Mouse (Mus musculus): ENCODE data around the gene Drd1.

Gene Drd1

DNA sequence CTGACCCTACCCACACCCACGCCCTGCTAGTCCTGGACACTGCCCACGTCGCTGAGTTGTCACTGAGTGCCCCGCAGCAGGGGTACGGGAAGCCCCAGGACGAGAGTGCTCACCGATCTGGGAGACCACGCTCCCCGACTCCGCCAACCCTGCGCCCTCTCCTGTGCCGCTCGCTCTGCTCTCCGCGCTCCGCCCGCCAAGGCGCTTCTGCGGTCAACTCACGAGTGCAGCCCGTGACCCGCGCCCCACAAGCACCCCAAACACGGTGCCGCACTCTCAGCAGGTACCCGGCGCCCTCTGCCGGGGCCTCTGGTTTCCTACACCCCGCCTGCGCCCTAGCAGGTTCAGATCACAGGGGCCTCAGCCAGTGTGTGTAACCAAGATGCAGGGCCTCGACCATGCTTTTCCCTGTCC, at the start of gene Drd1:
TSS of gene Drd1 (minus strand) at position 258 of the 414 bp plus-strand sequence.
- peak; percentile 65 to 79 for DNase-seq (ENCODE audit: low spot score in 2 of 2)

DNA sequence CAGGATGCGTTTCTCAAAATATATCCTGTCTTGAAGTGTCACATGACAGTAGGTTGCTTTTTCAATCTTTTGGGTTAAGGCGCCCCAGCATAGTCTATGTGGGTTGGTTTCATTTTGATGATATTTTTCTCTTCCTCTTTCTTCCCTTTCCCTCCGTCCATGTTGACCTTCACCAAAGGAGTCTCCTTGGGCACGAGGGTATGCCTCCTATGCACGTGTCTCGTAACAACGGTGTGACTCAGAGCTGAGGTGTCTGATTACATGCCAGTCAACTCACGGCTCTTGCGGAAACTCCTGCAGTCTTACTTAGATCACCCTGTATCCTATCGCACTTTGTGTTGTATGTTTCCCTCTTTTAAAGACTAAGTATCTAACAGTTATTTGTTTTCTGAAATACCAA, 48.4 kb upstream of the Drd1 start:
- no peak for DNase-seq (ENCODE audit: low spot score in 2 of 2)

GRCm38 (mm10) chr13:54103271-54103670, 47.8 kb upstream of the Drd1 start:
- no peak for DNase-seq (ENCODE audit: low spot score in 2 of 2)

DNA sequence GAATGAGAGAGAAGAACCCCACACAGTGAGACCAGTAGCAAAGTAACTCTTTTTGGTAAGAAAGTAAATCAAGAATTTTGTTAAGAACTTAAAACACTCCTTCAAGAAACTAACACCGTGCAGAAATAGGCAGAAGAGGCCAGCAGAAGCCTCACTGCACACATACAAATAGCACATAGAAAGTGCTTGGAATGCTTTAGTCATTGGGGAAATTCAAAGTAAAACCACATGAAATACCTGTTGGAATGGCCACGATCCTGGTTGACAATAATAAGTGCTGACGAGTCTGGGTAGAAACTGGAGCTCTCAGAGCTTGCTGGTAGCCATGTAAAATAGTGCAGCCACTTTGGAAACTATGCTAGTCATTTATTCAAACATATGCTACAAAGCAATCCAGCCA, 46.6 kb upstream of the Drd1 start:
- DNase-seq (ENCODE audit: low spot score in 2 of 2): no peak

DNA sequence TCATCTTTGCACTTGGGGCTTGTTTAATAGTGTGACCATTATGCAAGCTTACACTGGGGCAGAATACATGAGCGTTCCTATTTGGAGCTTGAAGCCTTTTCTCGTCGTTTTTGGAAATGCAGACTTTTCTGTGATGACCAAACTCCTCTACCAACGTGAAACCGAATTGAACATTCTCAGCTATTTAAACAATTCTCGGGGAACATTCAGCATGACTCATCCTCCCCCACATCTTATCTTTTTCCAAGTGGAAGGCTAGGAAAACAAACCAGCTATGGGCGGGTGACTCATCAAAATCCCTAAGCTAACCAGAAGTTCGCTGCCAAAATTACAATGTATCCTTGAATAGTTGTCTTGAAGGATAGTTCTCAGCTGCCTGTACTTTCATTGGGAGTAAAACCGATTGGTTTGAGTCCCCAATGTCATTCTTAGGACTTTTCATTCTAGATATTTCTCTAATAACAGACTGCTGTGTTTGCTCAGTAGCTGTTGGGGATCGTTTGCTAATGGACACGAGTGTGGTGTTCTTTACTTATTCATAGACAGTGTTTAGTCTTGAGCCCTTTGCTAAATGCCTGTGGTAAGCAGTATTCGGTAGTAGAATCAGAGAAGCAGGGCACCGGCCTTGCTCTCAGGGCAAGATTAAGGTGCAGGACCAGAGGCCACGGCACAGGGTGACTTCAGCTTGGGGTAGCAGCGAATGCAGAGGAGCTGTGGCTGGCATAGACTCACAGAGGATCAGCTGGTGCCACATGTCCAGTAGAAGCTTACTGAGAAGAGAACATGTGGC, 45.7 kb upstream of the Drd1 start:
- DNase-seq (ENCODE audit: low spot score in 2 of 2): no peak

GRCm38 (mm10) chr13:54097797-54098196, 42.3 kb upstream of the Drd1 start:
- no peak for DNase-seq (ENCODE audit: low spot score in 2 of 2)

DNA sequence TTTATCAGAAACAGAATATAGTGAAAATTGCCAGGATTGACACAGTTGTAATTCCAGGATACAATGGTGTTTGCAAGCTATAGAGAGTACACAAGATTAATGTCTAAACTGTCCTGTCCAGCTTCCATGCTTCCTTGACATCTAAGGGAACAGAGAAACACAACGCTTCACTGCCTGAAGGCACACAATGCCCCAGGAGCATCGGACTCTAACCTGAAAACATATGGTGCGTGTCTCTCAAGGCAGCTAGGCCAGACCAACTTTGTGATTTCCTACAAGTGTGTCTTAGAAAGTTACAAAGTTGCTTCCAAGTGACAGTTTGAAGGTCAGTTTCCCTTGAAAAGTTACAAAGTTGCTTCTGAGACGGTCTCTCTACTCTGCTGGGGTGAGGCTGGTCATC, 41.7 kb upstream of the Drd1 start:
- DNase-seq (ENCODE audit: low spot score in 2 of 2): no peak

DNA sequence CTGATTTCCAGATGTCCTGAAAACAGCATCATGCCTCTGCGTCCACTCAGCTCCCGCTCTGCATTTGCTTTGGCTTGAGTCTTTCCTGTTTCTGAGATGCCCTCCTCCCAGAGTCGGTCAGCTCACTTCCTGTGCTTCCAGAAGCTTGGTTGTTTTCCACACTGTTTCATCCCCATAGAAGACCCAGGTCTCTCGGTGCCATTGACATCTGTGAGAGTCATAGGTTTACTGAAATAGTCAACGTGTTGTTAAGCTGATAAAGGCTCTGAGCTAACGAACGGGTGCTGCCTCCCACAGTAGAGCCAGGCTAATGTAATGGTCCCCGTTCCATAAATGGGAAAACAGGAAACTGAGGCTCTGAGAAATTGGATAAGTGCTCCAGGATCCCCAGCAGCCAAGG, 40.2 kb upstream of the Drd1 start:
- no peak for DNase-seq (ENCODE audit: low spot score in 2 of 2)

DNA sequence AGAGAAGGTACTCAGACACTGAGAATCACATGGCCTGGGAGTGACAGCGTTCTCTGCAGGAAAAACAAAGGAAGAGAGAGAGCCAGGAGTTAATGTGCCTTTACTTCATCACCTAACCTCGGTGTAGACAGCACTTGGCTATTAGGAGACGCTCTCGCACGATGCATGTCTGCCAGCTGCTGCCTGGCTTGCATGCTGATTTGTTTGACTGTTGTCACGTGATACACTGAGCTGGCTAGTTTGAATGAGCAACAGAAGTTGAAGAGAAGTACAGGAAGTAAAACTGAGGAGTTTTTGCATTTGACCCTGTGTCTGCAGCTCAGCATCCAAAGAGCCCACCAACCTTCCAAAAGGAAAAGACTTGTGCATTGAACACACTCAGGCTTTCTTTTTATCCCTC, 39.5 kb upstream of the Drd1 start:
- no peak for DNase-seq (ENCODE audit: low spot score in 2 of 2)

DNA sequence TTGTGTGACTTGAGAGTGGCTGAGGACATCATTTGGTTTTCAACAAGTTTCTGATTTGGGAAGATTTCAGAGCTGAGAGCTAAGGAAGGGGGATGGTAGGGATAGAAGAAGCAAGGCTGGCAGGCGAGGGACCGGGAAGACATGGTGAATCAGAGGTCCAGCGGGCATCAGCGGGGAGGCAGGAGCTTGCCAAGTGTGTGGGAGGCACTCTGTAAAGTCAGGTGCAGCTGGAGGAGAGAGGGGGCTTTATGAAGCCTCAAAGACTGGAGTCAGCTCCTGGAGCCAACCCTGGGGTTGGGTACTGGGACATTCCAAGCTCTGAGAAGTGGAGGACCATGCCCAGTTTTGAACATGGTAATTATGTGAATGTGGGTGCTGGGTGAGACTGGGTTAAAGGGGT, 38.8 kb upstream of the Drd1 start:
- DNase-seq (ENCODE audit: low spot score in 2 of 2): no peak

DNA sequence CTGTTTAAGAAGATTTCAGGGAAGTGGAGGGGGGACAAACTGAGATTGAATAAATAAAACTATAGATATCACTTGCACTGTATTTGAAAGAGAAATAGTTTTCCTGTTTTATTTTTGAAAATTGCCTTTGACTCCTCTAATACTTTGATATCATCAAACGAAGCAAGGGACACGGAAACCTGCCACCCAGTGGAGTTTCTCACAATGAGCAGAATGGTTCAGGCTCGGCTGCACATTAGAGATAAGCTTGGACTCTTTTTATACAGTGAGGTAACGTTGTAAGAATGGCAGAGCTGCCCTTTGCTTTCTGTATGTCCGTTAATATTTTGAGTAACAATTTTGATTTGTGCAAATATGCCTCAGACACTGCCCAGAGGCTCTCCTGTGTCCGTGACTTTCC, 36.2 kb upstream of the Drd1 start:
- no peak for DNase-seq (ENCODE audit: low spot score in 2 of 2)

- DNase-seq (ENCODE audit: low spot score in 2 of 2): no peak
Observed at GRCm38 (mm10) chr13:54085266-54085665, 29.8 kb upstream of the Drd1 start.

DNA sequence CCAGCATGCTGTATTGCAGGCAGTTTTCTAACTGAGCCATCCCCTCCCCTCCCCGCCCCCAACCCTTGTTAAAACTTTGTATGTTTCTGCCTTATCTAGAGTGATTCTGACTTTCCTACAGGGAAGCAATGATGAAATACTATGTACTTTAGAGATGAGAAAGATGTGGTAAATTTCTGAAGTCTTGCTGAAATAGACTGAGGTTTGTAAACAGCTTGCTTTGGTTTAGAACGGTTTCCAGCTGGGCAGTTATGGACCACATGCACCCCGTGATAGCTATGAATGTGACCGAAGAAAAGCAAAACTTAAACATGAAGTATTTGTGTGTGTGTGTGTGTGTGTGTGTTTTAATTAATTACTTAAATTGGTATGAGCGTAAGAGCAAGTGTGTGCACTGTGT, 29.3 kb upstream of the Drd1 start:
- DNase-seq (ENCODE audit: low spot score in 2 of 2): no peak

- DNase-seq (ENCODE audit: low spot score in 2 of 2): no peak
Observed at GRCm38 (mm10) chr13:54084178-54084577, 28.7 kb upstream of the Drd1 start.

DNA sequence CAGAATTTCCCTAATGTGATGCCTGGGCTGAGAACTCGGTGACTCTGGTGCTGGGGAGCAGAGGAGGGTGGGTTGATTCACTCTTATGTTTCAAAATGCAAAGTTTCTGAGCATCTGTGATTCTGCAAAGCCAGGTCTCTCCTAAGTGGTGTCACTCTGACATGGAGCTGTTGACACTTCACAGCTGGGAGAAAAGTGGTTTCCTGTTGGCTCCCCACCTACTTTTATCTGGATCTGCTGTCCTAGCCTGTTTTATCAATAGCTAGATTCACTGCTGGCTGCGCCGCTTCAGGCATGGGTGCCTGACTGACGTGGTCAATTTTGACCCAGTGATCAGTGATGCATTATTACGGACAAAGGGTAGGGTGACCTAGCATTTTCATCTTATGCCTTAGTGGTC, 27.4 kb upstream of the Drd1 start:
- no peak for DNase-seq (ENCODE audit: low spot score in 2 of 2)

DNA sequence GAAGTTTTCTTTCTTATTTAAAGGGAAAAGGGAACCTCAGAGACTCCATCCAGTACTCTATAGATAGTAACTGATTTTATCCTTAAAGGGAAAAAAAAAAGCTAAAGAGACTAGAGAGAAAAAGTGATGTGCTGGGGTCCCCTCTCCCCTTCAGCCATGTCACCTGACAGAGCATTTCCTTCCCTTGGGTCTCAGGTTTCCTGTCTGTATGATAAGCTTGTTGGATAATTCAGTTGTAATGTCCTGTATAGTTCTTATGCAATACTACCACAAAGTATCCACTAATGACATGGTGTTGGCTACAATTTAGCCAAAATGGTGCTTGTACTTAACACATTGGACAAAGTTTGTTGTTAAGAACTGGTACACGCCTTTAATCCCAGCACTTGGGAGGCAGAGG, 25.3 kb upstream of the Drd1 start:
- DNase-seq (ENCODE audit: low spot score in 2 of 2): no peak

DNA sequence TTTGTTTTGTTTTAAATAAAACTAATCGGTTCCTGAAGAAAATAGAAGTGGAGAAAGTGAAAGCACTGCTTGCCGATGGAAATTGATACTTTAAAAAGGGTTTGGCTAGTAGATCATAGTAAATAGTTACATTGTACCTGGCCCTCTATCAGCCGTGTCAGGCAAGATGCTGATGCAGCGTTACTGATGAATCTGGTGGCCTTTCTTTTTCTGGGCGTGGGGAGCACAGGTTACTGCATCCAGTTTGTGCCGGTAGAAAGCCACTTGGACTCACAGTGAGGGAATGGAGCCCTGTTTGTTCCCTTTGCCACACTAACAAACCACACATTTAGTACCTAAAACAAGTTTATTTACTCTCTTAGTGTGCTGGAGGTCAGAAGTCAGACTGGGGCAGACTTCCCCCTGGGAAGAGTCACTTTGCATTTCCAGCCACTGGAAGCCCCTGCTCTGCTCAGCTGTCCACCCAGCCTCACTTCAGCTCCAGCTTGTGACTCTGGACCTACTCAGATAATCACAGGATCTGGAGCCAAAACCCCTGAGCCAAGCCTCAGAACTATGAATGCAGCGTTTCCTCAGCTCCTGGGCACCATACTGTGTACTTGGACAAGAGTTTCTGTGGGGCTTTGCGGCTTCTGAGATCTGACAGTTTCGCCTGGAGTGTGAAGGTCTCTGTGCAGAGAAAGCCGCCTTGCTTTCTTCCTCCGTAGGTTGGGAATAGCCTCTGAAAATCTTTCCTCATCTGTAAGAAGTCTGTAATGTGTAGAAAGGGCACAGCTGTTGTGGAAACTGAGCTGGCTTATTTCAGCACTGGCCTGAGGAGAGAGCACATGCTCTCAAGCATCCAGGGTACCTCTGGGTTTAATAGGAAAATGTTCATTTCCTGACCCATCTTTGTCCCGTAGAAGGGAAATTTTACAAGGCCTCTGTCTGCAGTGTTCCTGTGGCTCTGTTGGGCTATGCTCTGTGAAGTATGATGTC, 24.6 kb upstream of the Drd1 start:
- no peak for DNase-seq (ENCODE audit: low spot score in 2 of 2)

GRCm38 (mm10) chr13:54077470-54078174, 22.1 kb upstream of the Drd1 start:
- no peak for DNase-seq (ENCODE audit: low spot score in 2 of 2)

- no peak for DNase-seq (ENCODE audit: low spot score in 2 of 2)
Observed at GRCm38 (mm10) chr13:54076762-54077460, 21.4 kb upstream of the Drd1 start.

GRCm38 (mm10) chr13:54076051-54076450, 20.5 kb upstream of the Drd1 start:
- DNase-seq (ENCODE audit: low spot score in 2 of 2): no peak

DNA sequence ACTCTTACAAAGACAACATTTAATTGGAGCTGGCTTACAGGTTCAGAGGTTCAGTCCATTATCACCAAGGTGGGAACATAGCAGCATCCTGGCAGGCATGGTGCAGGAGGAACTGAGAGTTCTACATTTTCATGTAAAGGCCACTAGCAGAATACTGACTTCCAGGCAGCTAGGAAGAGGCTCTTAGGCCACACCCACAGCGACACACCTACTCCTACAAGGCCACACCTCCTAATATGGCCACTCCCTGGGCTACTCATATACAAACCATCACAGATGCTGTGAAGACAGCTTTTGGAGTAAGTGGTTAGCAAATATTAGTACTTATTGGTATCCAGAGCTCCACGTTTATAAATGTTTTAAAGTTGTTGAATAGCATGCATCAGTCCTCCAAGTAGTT, 19.9 kb upstream of the Drd1 start:
- DNase-seq (ENCODE audit: low spot score in 2 of 2): no peak

GRCm38 (mm10) chr13:54073491-54073890, 18.0 kb upstream of the Drd1 start:
- no peak for DNase-seq (ENCODE audit: low spot score in 2 of 2)

Measured in frontal cortex, postnatal 14 days (tissue).